Mouse (Mus musculus) forebrain, embryonic 13.5 days (tissue): ENCODE results near the gene Foxo3. TPM values are rescaled to one million over a fixed set of nuclear protein-coding genes. Genes with fewer than 3 reads are reported as not detected.

Source experiments
- ATAC-seq: fragments of 200-750 bp; cut with Nextera tagmentation; 2 replicates; pipeline ENCODE4 v1.8.0; 2017
- H3K27ac ChIP-seq: fragments of 300-500 bp; sonication (generic); 2 replicates; pipeline ENCODE4 v1.5.1; 2015; ENCODE audit warnings: inconsistent platforms, mild to moderate bottlenecking, moderate library complexity
- H3K27me3 ChIP-seq: fragments of 300-500 bp; sonication (generic); 2 replicates; pipeline ENCODE4 v1.6.1; 2015; ENCODE audit warnings: mild to moderate bottlenecking, inconsistent platforms
- H3K36me3 ChIP-seq: fragments of 300-500 bp; sonication (generic); 2 replicates; pipeline ENCODE4 v1.6.1; 2015; ENCODE audit warnings: mild to moderate bottlenecking, inconsistent platforms; ENCODE audit not compliant: poor library complexity, severe bottlenecking
- H3K4me1 ChIP-seq: fragments of 300-500 bp; sonication (generic); 2 replicates; pipeline ENCODE4 v1.6.1; 2015; ENCODE audit warnings: inconsistent platforms
- H3K4me2 ChIP-seq: fragments of 300-500 bp; sonication (generic); 2 replicates; pipeline ENCODE4 v1.6.1; 2015; ENCODE audit warnings: inconsistent platforms, mild to moderate bottlenecking, moderate library complexity
- H3K4me3 ChIP-seq: fragments of 300-500 bp; sonication (generic); 2 replicates; pipeline ENCODE4 v1.5.1; 2015; ENCODE audit warnings: mild to moderate bottlenecking, inconsistent platforms
- H3K9ac ChIP-seq: fragments of 300-500 bp; sonication (generic); 2 replicates; pipeline ENCODE4 v1.6.1; 2015; ENCODE audit warnings: mild to moderate bottlenecking, inconsistent platforms
- H3K9me3 ChIP-seq: fragments of 300-500 bp; sonication (generic); replicated peaks from 2 replicates; pipeline ENCODE4 v1.6.1; 2016; ENCODE audit warnings: inconsistent platforms
- WGBS: fragments of 180-500 bp; shearing (Covaris S2); methylation state at CpG from one replicate; pipeline ENCODE4 v1.1.7; 2015; 5-methylcytosine and 5-hydroxymethylcytosine counted together
- polyA plus RNA-seq: library from polyadenylated mRNA; unstranded; fragments of >200 nt; fragmentation: Nextera tagmentation; extraction: Ambion mirVana; gene quantifications from 2 replicates; pipeline ENCODE4 v1.2.1, GENCODE M21; 2015

The Foxo3 gene
- polyA plus RNA-seq, 1 experiment from 2014 or later, result 3.8 TPM

GRCm38 (mm10) chr10:42186941-42187401 is 89.6 kb downstream of the Foxo3 start:
- Histone ChIP-seq H3K27me3 (no peaks in the 10 kb centered on the region), H3K4me3 (no peak overlapping the region), H3K4me2 (no peak overlapping the region), H3K27ac (no peak overlapping the region), H3K9me3 (no peaks in the 10 kb centered on the region), H3K4me1 (peaks cover 17% of the 10 kb centered on the region), H3K36me3 (peaks cover 9% of the 10 kb centered on the region; the same call in 1 of the 2 replicates), H3K9ac (no peak overlapping the region)
- ATAC-seq, result no peak
- 91% methylated on average over 9 of the region's 9 CpGs for WGBS

GRCm38 (mm10) chr10:42180333-42180732 is 96.2 kb downstream of the Foxo3 start:
- WGBS, result 93% methylated on average over 8 of the region's 8 CpGs
- no peaks in the 10 kb centered on the region for H3K9me3 ChIP-seq

GRCm38 (mm10) chr10:42178751-42179150 is 97.8 kb downstream of the Foxo3 start:
- no peaks in the 10 kb centered on the region for H3K27me3 ChIP-seq
- no peak overlapping the region for H3K9ac ChIP-seq
- no peak overlapping the region for H3K4me3 ChIP-seq
- no peaks in the 10 kb centered on the region for H3K9me3 ChIP-seq
- H3K27ac ChIP-seq, result no peak overlapping the region
- WGBS, result 89% methylated on average over 11 of the region's 11 CpGs
- H3K4me2 ChIP-seq, result no peak overlapping the region
- no peaks in the 10 kb centered on the region for H3K4me1 ChIP-seq
- H3K36me3 ChIP-seq, result no peaks in the 10 kb centered on the region
- no peak for ATAC-seq

More at GRCm38 (mm10) chr10:42180333-42180732, 96.2 kb downstream of the Foxo3 start:
- Histone ChIP-seq H3K9ac (no peak overlapping the region), H3K4me3 (no peak overlapping the region), H3K27me3 (no peaks in the 10 kb centered on the region), H3K4me2 (no peak overlapping the region), H3K36me3 (peaks cover 4% of the 10 kb centered on the region; the same call in 1 of the 2 replicates), H3K4me1 (no peaks in the 10 kb centered on the region), H3K27ac (no peak overlapping the region)
- no peak for ATAC-seq

DNA sequence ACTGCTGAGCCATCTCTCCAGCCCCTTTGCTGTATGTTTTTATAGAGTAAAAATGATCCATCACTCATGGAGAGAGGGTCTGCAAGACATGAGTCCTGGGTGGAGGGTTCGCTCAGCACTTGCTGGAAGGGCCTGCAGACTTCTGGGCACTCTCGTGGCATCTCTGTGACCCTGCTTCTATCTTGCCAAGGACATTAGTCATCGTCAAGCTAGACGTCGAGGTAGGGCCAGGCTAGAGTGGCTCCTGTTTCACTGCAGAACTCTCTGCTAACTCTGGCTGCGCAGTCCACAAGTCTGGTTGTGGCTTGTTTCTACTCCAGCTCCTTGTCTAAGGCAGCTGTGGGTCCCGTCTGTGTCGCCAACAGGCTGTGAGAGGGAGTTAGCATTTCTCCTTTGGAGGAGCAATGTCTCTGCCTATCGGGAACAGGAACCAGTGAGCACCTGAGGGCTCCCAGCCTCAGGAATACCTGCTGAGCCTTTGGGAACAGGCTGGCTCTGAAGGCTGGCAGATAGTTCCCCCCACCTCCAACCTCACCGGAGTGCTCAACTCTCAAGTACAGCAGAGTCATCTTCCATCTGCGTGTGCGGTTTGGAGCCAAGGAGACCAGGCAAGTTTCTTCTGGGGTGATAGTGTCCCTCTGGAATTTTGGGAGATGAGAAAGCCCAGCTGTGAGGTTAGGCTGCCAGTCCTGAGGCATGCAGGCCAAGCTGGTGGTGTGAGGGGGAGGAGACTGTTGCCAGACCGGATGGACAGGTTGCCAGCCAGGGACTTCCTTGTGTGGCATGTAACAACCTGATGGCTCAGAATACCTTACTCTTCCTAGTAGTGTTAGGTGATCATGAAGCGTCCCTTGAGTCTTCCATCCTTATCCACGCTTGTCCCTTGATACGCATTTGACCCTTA is 98.5 kb downstream of the Foxo3 start:
- H3K9ac ChIP-seq, result no peak overlapping the region
- H3K4me1 ChIP-seq, result no peaks in the 10 kb centered on the region
- no peaks in the 10 kb centered on the region for H3K27me3 ChIP-seq
- WGBS, result 92% methylated on average over 16 of the region's 16 CpGs
- H3K36me3 ChIP-seq, result no peaks in the 10 kb centered on the region
- no peak overlapping the region for H3K27ac ChIP-seq
- H3K4me2 ChIP-seq, result no peak overlapping the region
- no peak for ATAC-seq
- no peaks in the 10 kb centered on the region for H3K9me3 ChIP-seq
- no peak overlapping the region for H3K4me3 ChIP-seq

DNA sequence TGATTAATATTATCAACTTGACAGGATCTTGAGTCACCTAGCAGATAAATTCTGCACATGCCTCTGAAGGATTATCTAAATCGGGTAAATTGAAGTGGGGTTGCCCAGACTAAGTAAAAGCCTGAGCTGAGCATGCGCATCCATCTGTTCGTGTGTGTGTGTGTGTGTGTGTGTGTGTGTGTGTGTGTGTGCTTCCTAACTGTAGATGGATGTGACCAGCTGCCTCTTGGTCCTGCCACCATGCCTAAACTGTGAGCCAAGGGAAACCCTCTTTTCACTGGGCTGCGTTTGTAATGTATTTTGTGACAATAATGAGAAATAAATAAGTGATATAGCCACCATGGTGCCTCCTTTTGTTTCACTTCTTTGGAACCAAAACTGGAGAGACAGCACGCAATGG is 102.3 kb downstream of the Foxo3 start:
- Histone ChIP-seq H3K36me3 (no peaks in the 10 kb centered on the region), H3K4me3 (no peak overlapping the region), H3K4me2 (no peak overlapping the region), H3K27ac (no peak overlapping the region), H3K4me1 (no peaks in the 10 kb centered on the region), H3K9me3 (no peaks in the 10 kb centered on the region), H3K9ac (no peak overlapping the region), H3K27me3 (no peaks in the 10 kb centered on the region)
- peak; percentile 38; the same call in 1 of the 2 replicates for ATAC-seq
- WGBS, result 84% methylated on average over 5 of the region's 5 CpGs

GRCm38 (mm10) chr10:42173839-42174238 is 102.7 kb downstream of the Foxo3 start:
- Histone ChIP-seq H3K9me3 (no peaks in the 10 kb centered on the region), H3K9ac (no peak overlapping the region), H3K4me3 (no peak overlapping the region), H3K4me1 (no peaks in the 10 kb centered on the region), H3K27me3 (no peaks in the 10 kb centered on the region), H3K36me3 (no peaks in the 10 kb centered on the region), H3K4me2 (no peak overlapping the region), H3K27ac (no peak overlapping the region)
- 0 out of 2 replicates have a peak, but pooled peaks have one; percentile 16 for ATAC-seq
- 43% methylated on average over 1 of the region's 1 CpGs for WGBS

GRCm38 (mm10) chr10:42170889-42171347 is 105.6 kb downstream of the Foxo3 start:
- Histone ChIP-seq H3K4me2 (no peak overlapping the region), H3K4me1 (no peaks in the 10 kb centered on the region), H3K36me3 (no peaks in the 10 kb centered on the region), H3K27ac (no peak overlapping the region), H3K27me3 (no peaks in the 10 kb centered on the region), H3K4me3 (no peak overlapping the region), H3K9ac (no peak overlapping the region), H3K9me3 (no peaks in the 10 kb centered on the region)
- 17% methylated on average over 5 of the region's 5 CpGs for WGBS
- ATAC-seq, result no peak

DNA sequence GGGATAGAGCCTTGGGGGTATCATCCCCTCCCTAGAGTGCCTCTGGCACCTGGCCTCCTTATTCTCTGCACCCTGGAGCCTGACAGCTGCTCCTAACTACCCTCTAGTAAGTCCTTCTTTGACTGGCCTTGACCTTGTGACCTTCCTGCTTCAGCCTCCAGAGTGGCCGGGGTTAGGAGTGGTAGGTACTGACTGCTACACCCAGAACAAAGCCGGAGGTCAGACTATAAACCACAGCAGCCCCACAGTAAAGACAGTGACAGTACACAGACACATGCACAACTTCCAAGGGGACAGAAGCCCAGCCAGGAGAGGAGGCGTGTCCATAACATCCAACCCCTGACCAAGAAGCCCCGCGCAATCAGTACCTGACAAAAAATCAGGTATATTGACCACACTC is 106.4 kb downstream of the Foxo3 start:
- Histone ChIP-seq H3K36me3 (no peaks in the 10 kb centered on the region), H3K4me1 (no peaks in the 10 kb centered on the region), H3K4me2 (no peak overlapping the region), H3K27me3 (no peaks in the 10 kb centered on the region), H3K27ac (no peak overlapping the region), H3K9me3 (no peaks in the 10 kb centered on the region), H3K4me3 (no peak overlapping the region), H3K9ac (no peak overlapping the region)
- no peak for ATAC-seq
- 82% methylated on average over 5 of the region's 5 CpGs for WGBS

- WGBS, result 66% methylated on average over 2 of the region's 2 CpGs
- no peak for ATAC-seq
- Histone ChIP-seq H3K9ac (no peak overlapping the region), H3K27ac (no peak overlapping the region), H3K4me3 (no peak overlapping the region), H3K4me1 (peaks cover 10% of the 10 kb centered on the region; the same call in 1 of the 2 replicates), H3K9me3 (no peaks in the 10 kb centered on the region; the same call in none of the 2 replicates), H3K4me2 (no peak overlapping the region), H3K27me3 (no peaks in the 10 kb centered on the region), H3K36me3 (no peaks in the 10 kb centered on the region)
These were observed 121.8 kb downstream of the Foxo3 start for GRCm38 (mm10) chr10:42154727-42155126.

DNA sequence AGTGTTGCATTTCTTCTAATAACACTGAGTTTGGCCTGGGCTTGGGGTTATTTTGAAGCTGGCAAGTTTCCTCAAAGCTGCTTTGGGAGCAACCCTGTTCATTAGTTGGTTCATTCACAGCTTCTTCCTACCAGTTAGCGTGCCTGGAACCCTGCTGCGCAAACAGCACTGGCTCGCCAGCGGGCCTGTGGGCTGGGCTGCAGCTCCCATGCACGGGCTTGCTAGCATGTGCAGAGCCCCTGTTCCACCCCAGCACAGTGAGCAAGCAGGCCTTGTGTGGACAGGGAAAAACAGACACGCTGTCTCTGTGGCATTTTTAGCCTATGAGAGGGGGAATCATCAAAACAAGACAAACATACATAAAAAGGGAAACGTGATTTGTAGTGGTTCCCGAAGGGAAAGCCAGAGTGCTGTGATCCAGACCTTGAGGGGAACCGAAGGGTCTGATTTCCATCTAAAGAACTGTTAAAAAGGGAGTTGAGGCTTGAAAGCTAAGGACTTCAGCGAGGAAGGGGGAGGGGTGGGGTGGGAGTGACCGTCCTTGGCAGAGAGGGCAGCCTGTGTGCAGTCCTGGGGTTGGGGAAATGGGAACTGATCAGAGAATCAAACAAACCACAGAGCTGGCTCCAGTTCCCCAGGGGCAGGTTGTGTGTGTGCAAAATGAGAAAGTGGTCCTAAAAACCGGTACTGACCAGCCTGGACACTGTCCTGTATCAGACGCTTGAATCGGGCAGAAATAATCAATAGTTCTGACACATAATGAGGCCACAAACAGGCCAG is 123.9 kb downstream of the Foxo3 start:
- H3K4me3 ChIP-seq, result no peak overlapping the region
- no peak overlapping the region for H3K4me2 ChIP-seq
- no peaks in the 10 kb centered on the region; the same call in 1 of the 2 replicates for H3K9me3 ChIP-seq
- 40% methylated on average over 14 of the region's 14 CpGs for WGBS
- H3K4me1 ChIP-seq, result peaks cover 10% of the 10 kb centered on the region; the same call in 1 of the 2 replicates
- H3K9ac ChIP-seq, result no peak overlapping the region
- no peak for ATAC-seq
- 0 out of 2 replicates have a peak overlapping the region, but pooled peaks have one; percentile 11 for H3K27ac ChIP-seq
- H3K36me3 ChIP-seq, result no peaks in the 10 kb centered on the region
- H3K27me3 ChIP-seq, result no peaks in the 10 kb centered on the region

GRCm38 (mm10) chr10:42149767-42150166 is 126.8 kb downstream of the Foxo3 start:
- Histone ChIP-seq H3K27me3 (no peaks in the 10 kb centered on the region), H3K4me1 (peaks cover 10% of the 10 kb centered on the region; the same call in 1 of the 2 replicates), H3K36me3 (no peaks in the 10 kb centered on the region), H3K9ac (no peak overlapping the region), H3K4me3 (no peak overlapping the region), H3K4me2 (no peak overlapping the region), H3K9me3 (no peaks in the 10 kb centered on the region), H3K27ac (no peak overlapping the region)
- ATAC-seq, result no peak
- 90% methylated on average over 3 of the region's 3 CpGs for WGBS

DNA sequence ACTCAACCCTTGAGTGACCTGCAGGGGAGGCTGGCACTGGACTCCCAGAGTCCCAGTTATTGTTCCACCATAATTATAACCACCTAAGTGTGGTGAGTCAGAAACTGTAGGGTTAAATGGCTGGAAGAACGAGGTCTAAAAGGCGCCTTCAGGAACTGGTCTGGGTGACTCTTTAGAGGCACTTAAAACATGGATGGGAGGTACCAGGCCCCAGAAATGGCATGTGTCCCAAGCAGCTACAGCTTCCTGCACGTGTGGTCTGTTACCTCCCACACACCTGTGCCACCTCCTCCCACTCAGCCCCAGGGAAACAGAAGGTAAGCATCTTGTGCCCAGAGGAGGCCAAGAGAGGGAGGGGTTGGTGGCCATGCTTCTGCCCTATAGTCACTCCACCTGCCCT is 128.2 kb downstream of the Foxo3 start:
- Histone ChIP-seq H3K4me1 (peaks cover 10% of the 10 kb centered on the region; the same call in 1 of the 2 replicates), H3K9me3 (no peaks in the 10 kb centered on the region), H3K4me2 (no peak overlapping the region), H3K36me3 (no peaks in the 10 kb centered on the region), H3K27ac (no peak overlapping the region), H3K9ac (no peak overlapping the region), H3K4me3 (no peak overlapping the region), H3K27me3 (no peaks in the 10 kb centered on the region)
- no peak for ATAC-seq
- 85% methylated on average over 3 of the region's 3 CpGs for WGBS
